Mouse (Mus musculus) CH12.LX (cell line): ENCODE data around the gene Nek1.

ENCODE experiments used
- CTCF ChIP-seq, 2 experiments: IDR thresholded peaks in 1 of 2; conservative IDR thresholded peaks in 1 of 2; 2 replicates each; pipeline ENCODE4 v1.5.1; 2011 to 2012; ENCODE audit warnings: low read depth in 2 of 2, low read length in 2 of 2, improper control_type of control experiment in 1 of 2, inconsistent platforms in 1 of 2, mild to moderate bottlenecking in 1 of 2, moderate library complexity in 1 of 2
- EP300 ChIP-seq: IDR thresholded peaks from 2 replicates; pipeline ENCODE4 v1.6.1; 2011; ENCODE audit warnings: low read length, improper control_type of control experiment
- MAX ChIP-seq: IDR thresholded peaks from 2 replicates; pipeline ENCODE4 v1.6.1; 2011; ENCODE audit warnings: low read length, improper control_type of control experiment
- POLR2A ChIP-seq: IDR thresholded peaks from 2 replicates; pipeline ENCODE4 v1.6.1; 2011; ENCODE audit warnings: low read depth, mild to moderate bottlenecking, improper control_type of control experiment, low read length
- RCOR1 ChIP-seq: conservative IDR thresholded peaks from 2 replicates; pipeline ENCODE4 v1.6.1; 2012; ENCODE audit warnings: low read depth, mild to moderate bottlenecking, inconsistent platforms, low read length, improper control_type of control experiment
- SMC3 ChIP-seq: IDR thresholded peaks from 2 replicates; pipeline ENCODE4 v1.6.1; 2011; ENCODE audit warnings: low read depth, low read length, improper control_type of control experiment
- ZMIZ1 ChIP-seq: IDR thresholded peaks from 2 replicates; pipeline ENCODE4 v1.6.1; 2012; ENCODE audit warnings: low read depth, mild to moderate bottlenecking, inconsistent platforms, low read length, improper control_type of control experiment

GRCm38 (mm10) chr8:61171546-61171945 lies 178.6 kb downstream of the Nek1 start:
- TF ChIP-seq RCOR1 (no peak), MAX (no peak), CTCF (conservative IDR thresholded peaks at IDR 0.05 in 1 of 2, IDR thresholded peaks at IDR 0.05 in 1 of 2; ENCODE audit: low read depth in 2 of 2, low read length in 2 of 2) (no peak), SMC3 (no peak), EP300 (no peak), POLR2A (no peak), ZMIZ1 (no peak)
